Mouse (Mus musculus): ENCODE measurements at regions not wholly inside any gene's neighbourhood (a gene's known extent, or its start where the extent isn't known, plus 50 kb on each side); places are given as distances from the start of the nearest gene placed in this dataset.

- TF ChIP-seq POLR2A (IDR thresholded peaks at IDR 0.05; ENCODE audit: insufficient read depth, low read depth, low read length) (no peak), CTCF (IDR thresholded peaks at IDR 0.05) (no peak), EP300 (IDR thresholded peaks at IDR 0.05; ENCODE audit: insufficient read depth, low read depth, low read length) (no peak)
These were observed 61.7 kb upstream of the Mboat1 start for GRCm38 (mm10) chr13:30074517-30075064.
